Mouse (Mus musculus): ENCODE results near the gene Brat1.

- TF ChIP-seq POLR2A (IDR thresholded peaks at IDR 0.05; ENCODE audit: borderline replicate concordance, insufficient read depth, low read length) (no peak), CTCF (IDR thresholded peaks at IDR 0.05; ENCODE audit: borderline replicate concordance, insufficient read depth, low read depth, low read length) (no peak)
These were observed 47.2 kb downstream of the Brat1 start for GRCm38 (mm10) chr5:140752041-140752440.
